Mouse (Mus musculus) spleen, adult 2 months (tissue): ENCODE data around the gene Nedd9.

Source experiments
- CTCF ChIP-seq: fragments of 200-500 bp; IDR thresholded peaks from 2 replicates; pipeline ENCODE4 v1.5.1; 2011; ENCODE audit warnings: mild to moderate bottlenecking, inconsistent platforms; ENCODE audit not compliant: insufficient read depth, insufficient read length, insufficient replicate concordance; ENCODE audit errors: extremely low read depth
- POLR2A ChIP-seq: fragments of 200-500 bp; IDR thresholded peaks from 2 replicates; pipeline ENCODE4 v1.6.1; 2011; ENCODE audit warnings: low read depth, low read length, inconsistent platforms

- TF ChIP-seq CTCF: no peak
- no peak for TF ChIP-seq POLR2A
Measured at GRCm38 (mm10) chr13:41450821-41451220, 36.3 kb downstream of the Nedd9 start.
